Mouse (Mus musculus): ENCODE data around the gene Mllt10. TPM values are rescaled to one million over a fixed set of nuclear protein-coding genes. Genes with fewer than 3 reads are reported as not detected.

Gene Mllt10
- polyA plus RNA-seq, 1 experiment from 2014 or later = 53.4 TPM

- H3K4me3 ChIP-seq = peak within 1 kb of the TSS; percentile 80
- H3K27ac ChIP-seq = peak within 1 kb of the TSS; percentile 99
- peak within 1 kb of the TSS; percentile 97 for H3K9ac ChIP-seq
- H3K9me3 ChIP-seq = no peaks in the 10 kb centered on the region
- peak within 1 kb of the TSS; percentile 71 for H3K4me2 ChIP-seq
- no peaks in the 10 kb centered on the region for H3K36me3 ChIP-seq
- ATAC-seq (ENCODE audit: insufficient number of reproducible peaks, low FRiP score, low TSS enrichment, low read depth) = no peak
- under 1% methylated on average over 17 of the region's 17 CpGs for WGBS
- peaks cover 16% of the 10 kb centered on the region for H3K4me1 ChIP-seq
- no peaks in the 10 kb centered on the region for H3K27me3 ChIP-seq
Measured at GRCm38 (mm10) chr2:18048453-18049075, 6.5 kb upstream of the Mllt10 start, which contains the start of gene Skida1. Gene Skida1, minus strand, starts transcription at chr2:18049051.

DNA sequence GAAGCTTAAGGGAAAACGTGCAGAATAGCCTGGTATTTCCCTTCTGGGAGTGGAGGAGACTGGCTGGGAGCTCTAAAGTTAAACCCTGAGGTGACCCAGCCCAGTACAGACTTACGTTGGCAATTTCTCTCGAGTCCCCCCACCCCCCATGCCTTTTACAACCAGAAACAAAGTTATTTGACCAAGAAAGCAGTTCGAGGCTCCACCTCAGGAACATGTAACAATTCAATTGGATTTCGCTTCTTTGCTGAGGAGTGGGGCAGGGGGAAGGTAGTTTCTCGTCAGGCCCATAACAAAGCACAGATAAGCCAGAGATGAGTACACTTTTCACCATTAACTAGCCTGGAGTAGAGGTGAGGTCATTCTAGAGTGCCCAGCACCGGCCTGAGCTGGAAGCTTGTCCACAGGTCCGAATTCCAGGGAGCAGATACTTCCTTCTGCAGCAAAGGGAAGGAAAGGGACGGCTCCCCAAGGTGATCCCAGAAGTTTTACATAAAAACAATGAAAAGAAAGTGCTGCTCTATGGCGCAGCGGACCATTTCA, 5.7 kb upstream of the Mllt10 start:
- 11% methylated on average over 11 of the region's 11 CpGs for WGBS
- ATAC-seq (ENCODE audit: insufficient number of reproducible peaks, low FRiP score, low TSS enrichment, low read depth) = no peak
- H3K36me3 ChIP-seq = no peaks in the 10 kb centered on the region
- peak overlapping the region; percentile 80 for H3K4me3 ChIP-seq
- peak overlapping the region; percentile 11; the same call in 1 of the 2 replicates for H3K9ac ChIP-seq
- H3K9me3 ChIP-seq = no peaks in the 10 kb centered on the region
- H3K27ac ChIP-seq = peak overlapping the region; percentile 99
- peaks cover 15% of the 10 kb centered on the region for H3K4me1 ChIP-seq
- H3K4me2 ChIP-seq = peak overlapping the region; percentile 71
- H3K27me3 ChIP-seq = no peaks in the 10 kb centered on the region

GRCm38 (mm10) chr2:18050018-18050417, 5.0 kb upstream of the Mllt10 start:
- peak overlapping the region; percentile 71 for H3K4me2 ChIP-seq
- H3K4me3 ChIP-seq = peak overlapping the region; percentile 12; the same call in 1 of the 2 replicates
- H3K27me3 ChIP-seq = no peaks in the 10 kb centered on the region
- no peak for ATAC-seq (ENCODE audit: insufficient number of reproducible peaks, low FRiP score, low TSS enrichment, low read depth)
- H3K4me1 ChIP-seq = peaks cover 16% of the 10 kb centered on the region
- H3K27ac ChIP-seq = peak overlapping the region; percentile 99
- WGBS = 26% methylated on average over 2 of the region's 2 CpGs
- H3K36me3 ChIP-seq = no peaks in the 10 kb centered on the region
- no peak overlapping the region for H3K9ac ChIP-seq
- H3K9me3 ChIP-seq = no peaks in the 10 kb centered on the region

GRCm38 (mm10) chr2:18050541-18050985, 4.5 kb upstream of the Mllt10 start:
- Histone ChIP-seq H3K27me3 (no peaks in the 10 kb centered on the region), H3K4me1 (peaks cover 19% of the 10 kb centered on the region), H3K9ac (no peak overlapping the region), H3K4me3 (peak overlapping the region; percentile 12; the same call in 1 of the 2 replicates), H3K4me2 (peak overlapping the region; percentile 71), H3K9me3 (no peaks in the 10 kb centered on the region), H3K27ac (peak overlapping the region; percentile 99), H3K36me3 (no peaks in the 10 kb centered on the region)
- ATAC-seq (ENCODE audit: insufficient number of reproducible peaks, low FRiP score, low TSS enrichment, low read depth) = no peak
- 12% methylated on average over 10 of the region's 10 CpGs for WGBS

DNA sequence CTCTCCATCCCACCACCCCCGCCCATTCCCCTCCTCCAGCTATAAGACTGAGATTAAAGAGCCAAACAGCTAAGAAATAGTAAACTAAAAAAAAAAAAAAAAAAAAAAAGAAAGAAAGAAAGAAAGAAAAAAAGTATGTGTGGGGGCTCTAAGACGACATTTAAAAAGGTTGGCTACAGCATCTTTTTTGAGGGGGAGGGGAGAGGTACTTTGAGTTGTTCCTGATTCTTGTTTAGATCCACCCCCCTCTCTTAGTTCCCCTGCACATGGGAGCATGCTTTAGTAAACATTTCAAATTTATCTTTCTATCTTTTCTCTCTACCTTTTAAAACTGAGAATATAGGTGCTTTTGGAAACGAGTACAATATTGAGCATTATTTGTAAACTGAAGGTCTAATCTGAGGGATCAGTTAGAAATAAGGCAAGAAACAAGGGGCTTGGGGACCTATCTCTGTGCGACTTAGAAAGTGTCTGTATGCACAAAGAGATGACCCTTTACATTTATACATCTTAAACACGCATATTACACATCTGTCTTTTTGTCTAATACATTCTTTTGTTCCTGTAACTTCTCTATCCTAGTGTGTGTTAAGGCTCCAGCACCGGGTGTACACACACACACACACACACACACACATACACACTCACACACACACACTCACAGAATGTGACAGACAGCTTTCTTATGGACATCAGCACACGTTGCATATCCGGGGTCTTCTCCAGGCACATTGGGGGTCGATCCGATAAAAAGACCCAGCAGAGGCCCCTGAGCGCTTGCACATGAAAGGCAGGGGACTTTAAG, 3.8 kb upstream of the Mllt10 start:
- 39% methylated on average over 11 of the region's 11 CpGs for WGBS
- H3K9me3 ChIP-seq = no peaks in the 10 kb centered on the region
- H3K9ac ChIP-seq = no peak overlapping the region
- no peaks in the 10 kb centered on the region for H3K36me3 ChIP-seq
- H3K27me3 ChIP-seq = no peaks in the 10 kb centered on the region
- H3K4me2 ChIP-seq = peak overlapping the region; percentile 71
- ATAC-seq (ENCODE audit: insufficient number of reproducible peaks, low FRiP score, low TSS enrichment, low read depth) = no peak
- peak overlapping the region; percentile 99 for H3K27ac ChIP-seq
- peaks cover 17% of the 10 kb centered on the region for H3K4me1 ChIP-seq
- H3K4me3 ChIP-seq = peak overlapping the region; percentile 12; the same call in 1 of the 2 replicates

- H3K27ac ChIP-seq = no peak overlapping the region
- H3K4me2 ChIP-seq = no peak overlapping the region
- peaks cover 17% of the 10 kb centered on the region for H3K4me1 ChIP-seq
- H3K9me3 ChIP-seq = no peaks in the 10 kb centered on the region
- H3K4me3 ChIP-seq = no peak overlapping the region
- ATAC-seq (ENCODE audit: insufficient number of reproducible peaks, low FRiP score, low TSS enrichment, low read depth) = no peak
- no peaks in the 10 kb centered on the region for H3K27me3 ChIP-seq
- H3K36me3 ChIP-seq = no peaks in the 10 kb centered on the region
- WGBS = 61% methylated on average over 3 of the region's 3 CpGs
- H3K9ac ChIP-seq = no peak overlapping the region
Measured at GRCm38 (mm10) chr2:18051831-18052170, 3.2 kb upstream of the Mllt10 start.

- Histone ChIP-seq H3K27me3 (no peaks in the 10 kb centered on the region), H3K4me1 (peaks cover 17% of the 10 kb centered on the region), H3K4me3 (no peak overlapping the region), H3K4me2 (no peak overlapping the region), H3K27ac (no peak overlapping the region), H3K9ac (no peak overlapping the region), H3K9me3 (no peaks in the 10 kb centered on the region), H3K36me3 (no peaks in the 10 kb centered on the region)
- WGBS = 72% methylated on average over 3 of the region's 3 CpGs
- ATAC-seq (ENCODE audit: insufficient number of reproducible peaks, low FRiP score, low TSS enrichment, low read depth) = no peak
Measured at GRCm38 (mm10) chr2:18052581-18052980, 2.5 kb upstream of the Mllt10 start.

DNA sequence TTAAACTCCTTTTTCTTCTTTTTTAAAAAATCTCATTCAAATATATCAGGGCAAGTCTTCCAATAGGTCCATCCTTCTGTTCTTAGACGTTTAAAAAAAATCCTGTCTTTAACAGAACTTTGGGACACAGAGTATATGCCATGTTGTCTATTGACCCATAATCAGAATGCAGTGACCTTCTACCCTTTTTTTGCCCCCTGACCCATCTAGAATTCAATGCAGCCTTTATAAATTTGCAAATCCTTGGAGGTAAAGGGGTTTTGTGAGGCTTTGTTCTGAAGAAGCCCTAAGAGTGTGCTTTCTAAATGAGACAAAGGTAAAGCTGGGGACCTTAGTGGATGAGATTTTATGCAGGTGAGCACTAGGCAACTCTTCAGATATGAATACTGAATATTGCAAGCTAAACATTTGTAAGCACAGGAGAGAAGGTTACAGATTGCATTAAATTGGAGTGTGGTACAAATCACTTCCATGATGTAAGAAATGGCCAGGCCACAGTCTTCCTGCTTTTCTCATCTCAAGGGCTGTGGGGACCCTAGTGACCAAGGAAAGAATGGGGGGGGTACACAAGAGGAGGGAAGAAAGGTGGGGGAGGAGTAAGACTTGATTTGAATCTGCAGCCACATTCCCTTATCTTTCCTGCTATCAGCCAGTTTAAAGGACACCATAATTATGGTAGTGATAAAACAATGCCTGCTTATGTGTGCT, 1.6 kb upstream of the Mllt10 start:
- Histone ChIP-seq H3K27ac (no peak overlapping the region), H3K9ac (no peak overlapping the region), H3K36me3 (no peaks in the 10 kb centered on the region), H3K27me3 (no peaks in the 10 kb centered on the region), H3K4me2 (no peak overlapping the region), H3K4me1 (peaks cover 17% of the 10 kb centered on the region), H3K4me3 (no peak overlapping the region), H3K9me3 (no peaks in the 10 kb centered on the region)
- WGBS = 66% methylated on average over 1 of the region's 1 CpGs
- ATAC-seq (ENCODE audit: insufficient number of reproducible peaks, low FRiP score, low TSS enrichment, low read depth) = no peak

DNA sequence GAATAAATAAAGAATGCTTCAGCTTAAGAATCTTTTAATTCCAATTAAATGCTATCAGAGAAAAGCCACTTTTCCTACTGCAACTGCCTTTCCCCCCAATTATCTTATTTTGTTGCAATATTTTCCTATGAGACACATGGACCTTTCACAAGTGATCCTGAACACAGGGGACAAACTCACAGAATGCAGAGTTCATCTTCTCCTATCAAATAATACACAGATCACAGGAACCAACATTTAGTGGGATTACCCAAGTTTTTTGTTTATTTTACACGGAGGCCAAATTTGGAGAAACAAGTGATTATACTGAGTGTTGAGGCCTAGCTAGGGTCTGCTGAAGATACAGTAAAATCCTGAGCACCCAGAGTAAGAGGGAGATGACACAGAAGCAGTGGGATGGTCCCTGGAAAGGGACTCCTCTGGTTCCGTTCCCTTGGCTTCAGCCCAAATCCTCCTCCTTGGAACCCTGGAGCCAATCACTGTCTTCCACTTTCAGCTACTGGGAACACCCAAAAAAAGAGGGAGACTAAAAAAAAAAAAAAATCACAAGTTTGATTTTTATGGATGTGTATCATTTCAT, 996 bp upstream of the Mllt10 start:
- H3K9ac ChIP-seq = no peak overlapping the region
- H3K4me3 ChIP-seq = no peak overlapping the region
- no peaks in the 10 kb centered on the region for H3K9me3 ChIP-seq
- H3K4me2 ChIP-seq = no peak overlapping the region
- ATAC-seq (ENCODE audit: insufficient number of reproducible peaks, low FRiP score, low TSS enrichment, low read depth) = no peak
- H3K4me1 ChIP-seq = peaks cover 17% of the 10 kb centered on the region
- H3K36me3 ChIP-seq = no peaks in the 10 kb centered on the region
- WGBS = 31% methylated on average over 2 of the region's 2 CpGs
- no peaks in the 10 kb centered on the region for H3K27me3 ChIP-seq
- no peak overlapping the region for H3K27ac ChIP-seq

DNA sequence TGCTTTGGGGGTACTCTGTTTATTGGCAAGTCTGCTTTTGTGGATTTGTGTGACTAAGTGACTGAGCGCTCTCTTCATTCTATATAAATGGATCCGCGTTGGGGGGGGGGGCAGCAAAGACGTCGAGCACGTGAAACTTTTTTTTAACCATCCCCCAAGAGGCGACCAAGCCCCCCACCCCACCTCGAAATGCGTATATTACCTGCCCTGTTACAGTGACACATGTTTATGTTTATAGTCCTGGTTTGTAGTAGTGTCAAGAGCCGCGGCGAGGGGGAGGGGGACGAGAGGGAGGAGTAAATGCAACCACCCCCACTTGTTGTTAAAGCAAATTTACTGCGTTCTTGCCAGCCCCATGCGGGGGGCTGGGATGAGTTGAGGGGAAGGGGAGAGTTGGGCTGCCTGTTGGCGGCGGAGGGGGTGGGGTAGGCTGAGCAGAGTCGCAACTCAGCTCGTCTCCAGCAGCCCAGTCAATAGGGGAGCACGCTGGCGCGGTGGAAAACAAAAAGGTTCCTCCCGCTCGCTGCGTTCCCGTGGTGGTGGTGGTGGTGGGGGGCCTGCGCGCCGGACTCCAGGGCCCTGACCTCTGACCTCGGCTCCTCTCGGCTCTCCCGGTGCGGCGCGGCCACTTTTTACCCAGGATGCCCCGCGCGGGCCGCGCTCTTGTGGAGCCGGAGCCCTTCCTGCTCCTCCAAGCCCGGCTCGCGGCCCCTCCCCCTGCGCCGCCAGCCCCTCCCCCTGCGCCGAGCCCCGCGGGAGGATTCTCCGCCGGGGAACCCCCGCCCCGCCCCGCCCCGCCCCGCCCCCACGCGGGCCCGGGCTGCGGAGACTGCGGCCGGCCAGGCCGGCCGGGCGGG, 1.1 kb downstream of the Mllt10 start:
- under 1% methylated on average over 64 of the region's 66 CpGs for WGBS
- Histone ChIP-seq H3K4me2 (peak overlapping the region; percentile 78), H3K27me3 (no peaks in the 10 kb centered on the region), H3K4me3 (peak overlapping the region; percentile 65), H3K36me3 (no peaks in the 10 kb centered on the region), H3K9ac (peak overlapping the region; percentile 47), H3K9me3 (no peaks in the 10 kb centered on the region), H3K4me1 (peaks cover 7% of the 10 kb centered on the region; the same call in 1 of the 2 replicates), H3K27ac (peak overlapping the region; percentile 98)
- ATAC-seq (ENCODE audit: insufficient number of reproducible peaks, low FRiP score, low TSS enrichment, low read depth) = peak; percentile 66

Measured in limb, embryonic 15.5 days (tissue).